Mouse (Mus musculus) kidney, embryonic 16.5 days (tissue): Measurements from ENCODE around the gene Vmn1r47. TPM values are rescaled to one million over a fixed set of nuclear protein-coding genes. Genes with fewer than 3 reads are reported as not detected.
"Not testable (repeated sequence)": the region's sequence is repeated elsewhere in the genome, so short reads cannot be mapped to it uniquely, and the experiment has no call there.

Source experiments
- ATAC-seq: fragments of 200-750 bp; cut with Nextera tagmentation; 2 replicates; pipeline ENCODE4 v1.8.0; 2017; ENCODE audit warnings: moderate TSS enrichment; ENCODE audit not compliant: low FRiP score, low TSS enrichment
- H3K27ac ChIP-seq: fragments of 300-500 bp; sonication (generic); 2 replicates; pipeline ENCODE4 v1.5.1; 2014; ENCODE audit warnings: low read length
- H3K27me3 ChIP-seq: fragments of 300-500 bp; sonication (generic); 2 replicates; pipeline ENCODE4 v1.6.1; 2014; ENCODE audit warnings: low read length, control low read depth, mixed read lengths; ENCODE audit not compliant: insufficient read depth
- H3K36me3 ChIP-seq: fragments of 300-500 bp; sonication (generic); 2 replicates; pipeline ENCODE4 v1.6.1; 2014; ENCODE audit warnings: low read length, control low read depth, mixed read lengths; ENCODE audit not compliant: insufficient read depth
- H3K4me1 ChIP-seq: fragments of 300-500 bp; sonication (generic); 2 replicates; pipeline ENCODE4 v1.6.1; 2014; ENCODE audit warnings: low read length, control low read depth, mixed read lengths; ENCODE audit not compliant: insufficient read depth
- H3K4me2 ChIP-seq: fragments of 300-500 bp; sonication (generic); replicated peaks from 2 replicates; pipeline ENCODE4 v1.6.1; 2014; ENCODE audit warnings: low read depth, low read length
- H3K4me3 ChIP-seq: fragments of 300-500 bp; sonication (generic); 2 replicates; pipeline ENCODE4 v1.5.1; 2014; ENCODE audit warnings: mild to moderate bottlenecking, low read length
- H3K9ac ChIP-seq: fragments of 300-500 bp; sonication (generic); replicated peaks from 2 replicates; pipeline ENCODE4 v1.6.1; 2014; ENCODE audit warnings: low read length
- H3K9me3 ChIP-seq: fragments of 300-500 bp; sonication (generic); 2 replicates; pipeline ENCODE4 v1.6.1; 2016; ENCODE audit warnings: low read length, control low read depth
- WGBS: fragments of 180-500 bp; shearing (Covaris S2); extraction: QIAGEN DNeasy Blood & Tissue Kit; methylation state at CpG from one replicate; pipeline ENCODE4 v1.1.7; 2014; 5-methylcytosine and 5-hydroxymethylcytosine counted together
- polyA plus RNA-seq: library from polyadenylated mRNA; unstranded; fragments of >200 nt; fragmentation: Nextera tagmentation; extraction: Ambion mirVana; gene quantifications from 2 replicates; pipeline ENCODE4 v1.2.1, GENCODE M21; 2015

The Vmn1r47 gene
- polyA plus RNA-seq = not detected in 2 replicates

DNA sequence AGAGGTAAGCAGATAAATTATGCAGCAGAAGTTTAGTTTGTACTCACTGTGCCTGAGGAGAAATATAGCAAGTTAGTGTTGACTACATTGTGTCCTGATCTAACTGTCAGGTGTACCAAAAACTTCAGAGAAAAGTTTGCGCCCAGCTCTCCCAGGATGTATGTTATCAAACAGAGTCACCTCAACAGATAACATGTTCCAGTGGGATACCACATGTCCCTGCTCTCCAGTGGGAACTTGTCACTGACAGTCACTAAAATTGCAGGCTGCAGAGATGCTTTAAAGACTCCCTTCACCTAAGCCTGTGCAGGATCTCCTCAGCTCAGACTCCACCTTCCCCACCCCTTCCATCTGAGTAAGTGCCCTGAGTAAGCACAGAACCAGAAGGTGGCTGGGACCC, at the start of gene Vmn1r47:
Vmn1r47 (plus strand) TSS at position 301 of the 400 bp plus-strand sequence.
- not testable (repeated sequence) for H3K4me2 ChIP-seq, H3K4me1 ChIP-seq, H3K4me3 ChIP-seq, H3K27me3 ChIP-seq, H3K36me3 ChIP-seq, ATAC-seq, H3K27ac ChIP-seq, H3K9ac ChIP-seq, H3K9me3 ChIP-seq
- WGBS = 91% methylated on average over 1 of the region's 1 CpGs

DNA sequence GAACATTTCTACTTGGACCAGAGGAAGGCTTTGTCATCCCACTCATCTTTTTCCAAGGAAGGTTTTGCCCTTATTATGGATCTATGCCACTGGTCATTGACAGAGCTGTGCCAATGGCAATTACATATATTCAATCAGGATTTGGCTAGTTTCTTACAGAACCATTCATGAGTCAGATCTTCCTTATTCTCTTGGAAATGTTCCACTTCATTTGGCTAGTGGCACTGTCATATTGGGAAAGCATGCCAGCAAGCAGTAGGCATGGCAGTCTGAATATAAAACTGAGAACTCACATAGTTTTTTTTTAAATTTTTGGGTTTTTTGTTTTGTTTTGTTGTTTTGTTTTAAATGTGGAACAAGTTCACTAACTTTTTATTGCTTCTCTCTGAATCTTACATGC, 49.6 kb upstream of the Vmn1r47 start:
- no peaks in the 10 kb centered on the region for H3K4me1 ChIP-seq
- no peak overlapping the region for H3K4me2 ChIP-seq
- no peak for ATAC-seq
- H3K36me3 ChIP-seq = no peaks in the 10 kb centered on the region
- H3K9me3 ChIP-seq = 0 out of 2 replicates have a peak, but pooled peaks cover 3% of the 10 kb centered on the region
- no peak overlapping the region for H3K27ac ChIP-seq
- H3K9ac ChIP-seq = no peak overlapping the region
- no peaks in the 10 kb centered on the region for H3K27me3 ChIP-seq
- no peak overlapping the region for H3K4me3 ChIP-seq

DNA sequence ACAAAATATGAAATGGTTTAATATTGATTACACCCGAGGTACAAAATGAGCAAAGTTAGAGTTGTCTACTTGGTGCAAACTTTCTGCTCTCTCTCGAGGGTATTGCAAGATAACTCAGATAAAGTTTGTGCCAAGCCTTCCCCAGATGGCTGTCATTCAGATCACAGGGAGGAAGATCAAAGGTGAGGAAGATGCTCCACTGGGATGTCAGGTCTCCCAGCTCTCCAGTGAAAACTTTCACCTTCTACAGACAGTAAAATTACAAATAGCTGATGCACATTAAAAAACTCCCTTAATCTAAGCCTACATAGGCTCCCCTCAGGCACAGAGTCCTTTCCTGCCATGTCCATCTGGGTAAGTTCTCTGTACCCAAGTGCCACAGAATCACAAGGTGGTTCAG, 46.9 kb upstream of the Vmn1r47 start, which contains the start of gene Vmn1r46:
Vmn1r46 (plus strand) TSS at position 301 of the 400 bp plus-strand sequence.
- no peak within 1 kb of the TSS for H3K4me2 ChIP-seq
- no peaks in the 10 kb centered on the region for H3K27me3 ChIP-seq
- H3K9me3 ChIP-seq = 0 out of 2 replicates have a peak, but pooled peaks cover 3% of the 10 kb centered on the region
- H3K27ac ChIP-seq = no peak within 1 kb of the TSS
- no peak within 1 kb of the TSS for H3K4me3 ChIP-seq
- H3K36me3 ChIP-seq = no peaks in the 10 kb centered on the region
- ATAC-seq = no peak
- H3K4me1 ChIP-seq = no peaks in the 10 kb centered on the region
- H3K9ac ChIP-seq = no peak within 1 kb of the TSS
- WGBS = 72% methylated on average over 2 of the region's 2 CpGs

DNA sequence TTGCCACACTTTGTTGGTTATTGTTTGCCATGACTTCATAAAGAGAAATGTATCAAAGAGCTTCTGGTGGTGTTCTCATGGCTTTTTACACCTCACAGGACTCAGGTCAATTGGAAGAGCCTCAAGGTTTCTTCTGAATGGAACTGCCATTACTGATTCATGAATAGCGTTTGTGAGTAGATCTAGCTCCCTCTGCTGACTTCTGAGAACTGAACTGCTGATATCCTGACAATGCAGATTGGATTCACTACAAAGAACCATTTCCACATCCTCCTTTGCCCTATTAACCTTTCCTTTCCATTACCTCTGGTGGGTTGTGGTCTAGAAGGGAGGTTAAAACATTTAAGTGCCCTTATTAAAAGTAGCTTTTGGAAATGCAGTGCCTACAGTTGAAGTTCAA, 30.0 kb upstream of the Vmn1r47 start:
- H3K9ac ChIP-seq = no peak overlapping the region
- H3K4me2 ChIP-seq = no peak overlapping the region
- no peaks in the 10 kb centered on the region for H3K36me3 ChIP-seq
- no peaks in the 10 kb centered on the region for H3K27me3 ChIP-seq
- no peaks in the 10 kb centered on the region for H3K4me1 ChIP-seq
- no peak for ATAC-seq
- 31% methylated on average over 1 of the region's 1 CpGs for WGBS
- H3K4me3 ChIP-seq = no peak overlapping the region
- peaks cover 2% of the 10 kb centered on the region; the same call in 1 of the 2 replicates for H3K9me3 ChIP-seq
- H3K27ac ChIP-seq = no peak overlapping the region

DNA sequence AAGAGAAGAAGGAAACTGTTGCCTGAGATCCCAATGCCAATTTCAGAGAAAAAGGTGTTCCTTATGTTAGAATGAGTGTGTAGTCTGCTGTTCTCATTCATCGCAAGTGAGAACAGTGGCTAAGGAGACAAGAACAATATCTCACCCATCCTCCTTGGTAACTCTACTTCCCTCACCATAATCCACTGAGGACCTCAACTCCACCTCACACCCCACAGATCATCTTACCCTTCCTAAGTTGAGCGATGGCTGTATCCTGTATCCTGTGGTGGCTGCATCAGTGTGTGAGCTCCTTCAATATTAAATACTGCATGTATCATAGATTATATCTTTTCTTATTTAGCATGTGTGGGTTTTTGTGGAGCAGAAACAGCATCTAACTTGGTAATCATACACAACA, 20.8 kb downstream of the Vmn1r47 start, which contains the start of gene Vmn1r48:
Vmn1r48 (minus strand) TSS at position 101 of the 400 bp plus-strand sequence.
- not testable (repeated sequence) for ATAC-seq, H3K4me1 ChIP-seq, H3K9ac ChIP-seq, H3K27ac ChIP-seq, H3K9me3 ChIP-seq, H3K27me3 ChIP-seq, H3K4me3 ChIP-seq, H3K4me2 ChIP-seq, H3K36me3 ChIP-seq
- no CpG with 5 or more reads among the region's 2 CpGs for WGBS

Other genes starting within 250 kb of the Vmn1r47 start
- not detected in 2 replicates for gene Vmn1r42, start 139.7 kb upstream of the Vmn1r47 start, polyA plus RNA-seq
- not detected in 2 replicates for gene Vmn1r43, start 139.7 kb upstream of the Vmn1r47 start, polyA plus RNA-seq
- gene Vmn1r44, start 132.5 kb upstream of the Vmn1r47 start, polyA plus RNA-seq = not detected in 2 replicates
- not detected in 2 replicates for gene Vmn1r45, start 75.5 kb upstream of the Vmn1r47 start, polyA plus RNA-seq
- not detected in 2 replicates for gene Vmn1r46, start 46.8 kb upstream of the Vmn1r47 start, polyA plus RNA-seq
- not detected in 2 replicates for gene Vmn1r48, start 20.7 kb downstream of the Vmn1r47 start, polyA plus RNA-seq
- not detected in 2 replicates for gene Vmn1r49, start 62.4 kb downstream of the Vmn1r47 start, polyA plus RNA-seq
- not detected in 2 replicates for gene Vmn1r50, start 85.3 kb downstream of the Vmn1r47 start, polyA plus RNA-seq
- not detected in 2 replicates for gene Vmn1r51, start 106.4 kb downstream of the Vmn1r47 start, polyA plus RNA-seq
- gene Vmn1r52, start 158.7 kb downstream of the Vmn1r47 start, polyA plus RNA-seq = not detected in 2 replicates
- not detected in 2 replicates for gene V1ra8, start 186.6 kb downstream of the Vmn1r47 start, polyA plus RNA-seq
- gene Vmn1r53, start 208.3 kb downstream of the Vmn1r47 start, polyA plus RNA-seq = not detected in 2 replicates
- gene Vmn1r54, start 230.2 kb downstream of the Vmn1r47 start, polyA plus RNA-seq = not detected in 2 replicates